Mouse (Mus musculus): ENCODE measurements around the gene Ttc5.
"Not testable (repeated sequence)": the region's sequence is repeated elsewhere in the genome, so short reads cannot be mapped to it uniquely, and the experiment has no call there.

The Ttc5 gene

DNA sequence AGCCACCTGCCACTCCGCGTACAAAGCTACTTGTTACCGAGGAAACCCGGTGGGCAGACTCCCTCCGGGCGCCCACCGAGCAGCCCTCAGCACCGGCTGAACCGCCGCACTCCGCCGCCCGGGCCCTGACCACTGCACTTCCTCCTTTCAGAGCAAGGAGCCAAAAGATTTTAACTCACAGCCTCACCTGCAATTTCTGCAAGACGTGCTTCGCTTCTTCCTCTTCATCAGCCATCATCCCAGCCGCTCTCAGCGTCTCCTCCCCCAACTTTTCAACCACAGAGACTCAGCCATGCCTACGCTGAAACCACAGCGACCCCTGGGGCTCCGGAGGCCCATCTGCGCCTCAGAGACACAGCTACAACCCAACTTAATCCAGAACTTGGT is at the start of gene Ttc5:
Gene Ttc5 (minus strand): TSS at position 269 of the 387 bp plus-strand sequence.
- peak; percentile 95 for ATAC-seq (ENCODE audit: insufficient number of reproducible peaks, low FRiP score, low TSS enrichment)

DNA sequence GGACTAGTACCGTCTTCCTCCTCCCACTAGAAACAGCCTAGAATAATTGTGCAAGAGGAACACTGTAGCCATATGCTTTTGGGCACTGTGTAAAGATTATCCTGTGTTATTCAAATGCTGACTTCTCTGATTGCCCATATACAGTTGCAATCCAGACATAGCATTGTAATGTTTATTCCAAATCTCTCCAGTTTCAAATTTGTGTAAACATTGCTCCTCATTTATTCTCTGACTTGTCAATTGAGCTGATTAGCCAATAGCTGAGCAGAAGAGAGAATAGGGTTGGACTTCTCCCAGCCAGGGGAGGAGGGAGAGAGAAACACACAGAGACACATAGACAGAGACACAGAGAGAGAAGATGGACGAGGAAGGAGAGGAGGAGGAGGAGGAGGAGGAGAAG is 49.1 kb upstream of the Ttc5 start:
- 0 out of 2 replicates have a peak, but pooled peaks have one; percentile 13 for ATAC-seq (ENCODE audit: insufficient number of reproducible peaks, low FRiP score, low TSS enrichment)

DNA sequence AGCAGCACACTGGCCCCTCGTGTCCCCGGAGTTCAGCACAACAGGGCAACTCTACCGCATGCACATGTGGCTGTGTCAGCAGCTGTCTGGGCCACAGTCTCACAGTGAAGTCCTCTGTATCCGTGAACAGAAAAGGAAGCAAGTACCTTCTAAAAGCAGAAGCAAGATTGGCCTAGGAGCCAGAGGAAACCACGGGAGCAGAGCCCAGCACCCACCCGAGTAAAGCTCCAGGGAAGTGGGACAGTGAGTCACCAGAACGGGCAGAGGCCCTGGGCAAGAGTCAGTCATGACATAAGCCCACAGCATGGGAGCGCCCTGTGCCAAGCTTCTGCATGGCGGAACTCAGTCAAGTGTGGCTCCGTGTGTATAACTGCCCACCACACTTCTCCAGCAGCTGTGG is 48.6 kb upstream of the Ttc5 start:
- ATAC-seq (ENCODE audit: insufficient number of reproducible peaks, low FRiP score, low TSS enrichment) = peak; percentile 86

DNA sequence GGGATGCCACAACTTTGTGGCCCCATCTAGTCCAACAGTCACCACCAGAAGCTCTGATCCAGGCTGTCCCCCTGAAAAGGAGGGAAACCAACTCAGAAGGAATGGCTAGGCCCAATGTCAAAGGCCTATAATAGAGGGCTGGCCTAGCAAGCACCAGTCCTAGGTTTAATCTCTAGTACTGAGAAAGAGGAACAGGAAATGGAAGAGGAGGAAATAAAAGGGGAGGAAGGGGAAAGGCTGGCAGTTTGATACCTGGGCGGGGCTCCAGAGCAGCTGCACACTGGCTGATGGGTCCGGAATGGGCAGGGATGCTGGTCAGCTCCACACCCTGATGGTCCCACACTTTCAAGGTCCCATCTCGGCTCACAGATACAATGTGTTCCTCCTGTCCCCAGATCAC is 44.6 kb upstream of the Ttc5 start:
- no peak for ATAC-seq (ENCODE audit: insufficient number of reproducible peaks, low FRiP score, low TSS enrichment)

DNA sequence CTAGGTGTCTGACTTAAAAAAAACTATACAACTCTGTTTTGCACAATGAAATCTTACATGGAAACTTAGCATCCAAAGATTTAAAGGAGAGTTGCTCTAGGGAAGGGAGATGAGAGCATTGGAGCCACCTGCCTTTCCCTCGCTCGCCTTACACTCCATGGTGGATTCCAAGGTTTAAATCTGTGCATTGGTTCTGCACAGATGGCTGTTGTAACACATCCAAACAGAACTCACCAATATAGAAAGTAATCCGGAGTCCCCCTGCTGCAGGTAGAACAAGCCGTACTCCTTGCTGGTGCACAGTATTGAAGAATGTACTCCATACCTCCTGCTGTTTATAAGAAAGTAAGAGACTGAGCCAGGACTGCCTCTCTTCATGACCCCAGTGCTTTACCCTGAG is 41.3 kb upstream of the Ttc5 start:
- ATAC-seq (ENCODE audit: insufficient number of reproducible peaks, low FRiP score, low TSS enrichment) = no peak

DNA sequence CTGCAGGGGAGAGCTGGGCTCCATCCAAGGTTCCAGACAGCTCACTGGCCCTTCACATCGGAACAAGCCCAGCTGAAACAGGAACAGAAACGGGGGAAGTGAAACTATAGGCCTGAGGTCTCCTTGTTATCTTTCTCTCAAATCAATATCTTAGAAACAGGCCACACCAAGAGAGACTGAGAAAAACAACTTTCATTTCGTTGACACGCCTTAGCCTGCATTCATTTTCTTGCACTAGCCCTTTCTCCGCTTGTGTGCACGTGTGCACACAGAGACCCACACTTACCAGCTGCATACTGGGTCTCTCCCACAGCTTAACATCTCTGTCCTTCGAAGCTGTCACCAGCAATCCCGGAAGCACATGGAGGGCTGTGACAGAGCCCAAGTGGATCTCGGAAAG is 38.9 kb upstream of the Ttc5 start:
- no peak for ATAC-seq (ENCODE audit: insufficient number of reproducible peaks, low FRiP score, low TSS enrichment)

DNA sequence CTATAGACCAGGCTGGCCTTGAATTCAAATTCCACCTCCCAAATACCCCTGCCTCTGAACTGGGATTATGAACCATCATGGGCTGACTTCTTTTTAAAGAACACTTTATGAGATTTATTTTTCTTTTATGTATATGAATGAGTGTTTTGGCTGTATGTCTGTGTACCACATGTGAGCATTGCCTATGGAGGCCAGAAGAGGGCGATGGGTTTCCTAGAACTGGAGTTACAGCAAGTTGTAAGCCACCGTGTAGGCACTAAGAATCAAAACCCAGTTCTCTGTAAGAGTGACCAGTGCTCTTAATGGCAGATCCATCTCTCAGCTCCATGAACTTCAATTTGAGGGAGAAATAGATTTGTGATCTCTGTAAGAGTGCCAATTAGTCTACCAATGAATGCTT is 37.9 kb upstream of the Ttc5 start:
- ATAC-seq (ENCODE audit: insufficient number of reproducible peaks, low FRiP score, low TSS enrichment) = no peak

DNA sequence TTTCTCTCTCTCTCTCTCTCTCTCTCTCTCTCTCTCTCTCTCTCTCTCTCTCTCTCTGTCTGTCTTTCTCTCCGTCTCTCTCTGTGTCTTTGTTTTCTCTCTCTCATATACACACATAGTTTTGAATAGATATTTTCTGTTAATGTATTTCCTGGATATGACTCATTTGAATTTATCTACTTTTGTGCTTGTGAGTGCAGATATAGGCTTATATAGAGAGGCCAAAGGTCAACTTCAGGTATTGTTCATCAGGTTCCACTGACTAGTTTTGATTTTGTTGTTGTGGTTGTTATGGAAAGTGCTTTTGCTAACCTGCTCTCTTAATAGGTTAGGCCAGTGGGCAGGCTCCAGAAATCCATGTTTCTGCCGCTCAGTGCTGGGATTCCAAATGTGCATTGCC is 27.7 kb upstream of the Ttc5 start:
- ATAC-seq (ENCODE audit: insufficient number of reproducible peaks, low FRiP score, low TSS enrichment) = no peak

DNA sequence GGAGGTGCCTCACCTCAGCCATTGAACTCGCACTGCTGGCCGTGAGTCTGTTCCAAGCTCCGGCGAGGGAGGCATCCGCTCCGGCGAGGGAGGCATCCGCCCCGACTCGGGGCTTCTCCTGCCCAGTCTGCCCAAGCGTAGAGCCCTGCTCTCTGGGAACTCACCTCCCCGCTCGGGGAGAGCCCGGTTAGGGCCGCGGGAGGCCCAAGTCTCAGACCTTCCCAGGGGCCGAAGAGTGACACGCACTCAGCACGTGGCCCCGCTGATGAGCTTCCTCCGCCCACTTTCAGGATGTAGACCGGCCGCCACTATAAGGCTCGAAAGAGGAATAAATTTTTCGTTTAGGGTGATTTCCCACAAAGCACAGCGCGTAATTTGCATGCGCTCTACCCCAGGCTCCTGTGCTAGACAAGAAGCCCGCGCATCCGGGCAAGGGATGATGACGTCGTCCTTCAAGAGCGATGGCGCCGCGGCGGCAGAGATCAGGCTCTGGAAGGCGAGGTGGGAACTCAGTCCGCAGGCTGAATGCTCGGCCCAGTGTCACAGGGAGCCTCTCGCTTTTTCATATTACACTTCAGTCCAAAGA is 22.3 kb upstream of the Ttc5 start, which contains the start of the genes Ccnb1ip1 and Parp2:
Gene Ccnb1ip1 (minus strand): TSS at position 246 of the 586 bp plus-strand sequence.
Gene Parp2 (plus strand): TSS at position 355 of the 586 bp plus-strand sequence.
- ATAC-seq (ENCODE audit: insufficient number of reproducible peaks, low FRiP score, low TSS enrichment) = peak; percentile 99

DNA sequence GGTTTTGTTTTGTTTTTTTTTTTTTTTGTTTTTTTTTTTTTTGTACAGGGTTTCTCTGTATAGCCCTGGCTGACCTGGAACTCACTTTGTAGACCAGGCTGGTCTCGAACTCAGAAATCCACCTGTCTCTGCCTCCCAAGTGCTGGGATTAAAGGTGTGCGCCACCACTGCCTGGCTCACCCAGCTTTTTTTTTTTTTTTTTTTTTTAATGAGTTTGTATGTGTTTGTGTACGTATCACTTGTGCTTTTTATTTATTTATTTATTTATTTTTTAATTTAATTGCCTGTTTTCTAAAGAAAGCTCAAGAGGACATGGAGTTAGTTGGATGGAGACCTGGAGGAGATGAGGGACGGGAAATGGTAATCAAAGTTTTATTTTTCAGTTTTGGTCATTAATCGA is 21.1 kb upstream of the Ttc5 start:
- ATAC-seq (ENCODE audit: insufficient number of reproducible peaks, low FRiP score, low TSS enrichment) = not testable (repeated sequence)

DNA sequence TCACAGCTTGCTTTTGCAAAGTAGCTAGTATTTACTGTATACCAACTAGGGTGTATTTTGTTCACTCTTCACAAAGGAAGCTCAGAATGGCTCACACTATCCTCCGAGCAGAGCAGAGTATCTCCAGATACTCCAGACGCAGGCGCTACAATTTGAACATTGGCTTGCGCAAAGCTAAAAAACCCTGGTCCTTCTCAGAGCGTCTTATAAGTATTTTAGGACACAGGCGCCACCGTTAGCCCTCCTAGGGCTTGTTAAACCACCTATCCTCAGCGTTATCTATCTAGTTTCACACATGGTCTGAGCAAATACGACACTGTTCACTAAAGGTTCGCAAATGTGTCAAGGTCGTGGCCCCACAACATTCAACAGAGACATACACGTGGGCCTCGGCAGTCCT is 19.4 kb upstream of the Ttc5 start:
- ATAC-seq (ENCODE audit: insufficient number of reproducible peaks, low FRiP score, low TSS enrichment) = no peak

DNA sequence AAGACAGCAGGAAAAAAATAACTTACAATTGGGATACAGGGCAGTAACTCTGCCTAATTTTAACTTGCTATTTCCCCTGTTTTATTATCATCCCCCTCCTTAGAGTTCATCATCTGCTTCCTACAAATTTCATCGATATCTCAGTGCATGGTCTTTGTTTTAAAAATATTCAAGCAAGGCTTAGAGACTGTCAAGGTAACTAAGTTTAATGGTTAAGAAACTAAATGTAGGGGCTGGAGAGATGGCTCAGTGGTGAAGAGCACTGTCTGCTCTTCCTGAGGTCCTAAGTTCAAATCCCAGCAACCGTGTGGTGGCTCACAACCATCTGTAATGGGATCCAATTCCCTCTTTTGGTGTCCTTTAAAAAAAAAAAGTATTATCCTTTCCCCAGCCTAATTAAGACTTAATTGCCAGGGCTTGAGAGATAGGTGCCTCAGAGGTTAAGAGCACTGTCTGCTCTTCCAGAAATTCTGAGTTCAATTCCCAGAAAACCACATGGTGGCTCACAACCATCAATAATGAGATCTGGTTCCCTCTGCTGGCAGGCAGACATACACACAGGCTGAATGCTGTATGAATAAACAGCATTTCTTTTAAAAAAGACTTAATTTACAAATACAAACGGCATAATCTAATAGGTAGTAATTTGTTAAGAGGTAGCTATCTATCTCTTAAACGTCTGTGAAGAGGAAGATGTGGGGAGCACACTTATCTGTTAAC is 17.7 kb upstream of the Ttc5 start:
- ATAC-seq (ENCODE audit: insufficient number of reproducible peaks, low FRiP score, low TSS enrichment) = no peak

DNA sequence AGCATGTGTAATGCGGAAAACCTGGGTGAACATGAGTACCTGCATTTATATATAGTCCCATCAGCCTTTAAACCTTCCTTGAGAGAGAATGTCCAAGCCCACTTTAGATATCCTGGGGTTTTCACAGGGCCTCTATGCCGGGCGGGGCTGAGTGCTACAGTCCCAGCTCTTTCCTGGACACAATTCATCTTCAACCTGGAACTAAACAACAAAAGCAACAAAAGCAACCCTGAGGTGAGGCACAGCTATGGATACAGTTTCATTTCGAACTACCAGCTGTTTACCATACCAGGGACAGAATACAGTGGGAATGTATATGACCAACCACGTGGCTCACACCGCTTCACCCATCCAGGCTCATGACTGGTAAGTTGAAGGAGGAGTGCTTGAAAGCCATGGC is 17.1 kb upstream of the Ttc5 start:
- ATAC-seq (ENCODE audit: insufficient number of reproducible peaks, low FRiP score, low TSS enrichment) = no peak

DNA sequence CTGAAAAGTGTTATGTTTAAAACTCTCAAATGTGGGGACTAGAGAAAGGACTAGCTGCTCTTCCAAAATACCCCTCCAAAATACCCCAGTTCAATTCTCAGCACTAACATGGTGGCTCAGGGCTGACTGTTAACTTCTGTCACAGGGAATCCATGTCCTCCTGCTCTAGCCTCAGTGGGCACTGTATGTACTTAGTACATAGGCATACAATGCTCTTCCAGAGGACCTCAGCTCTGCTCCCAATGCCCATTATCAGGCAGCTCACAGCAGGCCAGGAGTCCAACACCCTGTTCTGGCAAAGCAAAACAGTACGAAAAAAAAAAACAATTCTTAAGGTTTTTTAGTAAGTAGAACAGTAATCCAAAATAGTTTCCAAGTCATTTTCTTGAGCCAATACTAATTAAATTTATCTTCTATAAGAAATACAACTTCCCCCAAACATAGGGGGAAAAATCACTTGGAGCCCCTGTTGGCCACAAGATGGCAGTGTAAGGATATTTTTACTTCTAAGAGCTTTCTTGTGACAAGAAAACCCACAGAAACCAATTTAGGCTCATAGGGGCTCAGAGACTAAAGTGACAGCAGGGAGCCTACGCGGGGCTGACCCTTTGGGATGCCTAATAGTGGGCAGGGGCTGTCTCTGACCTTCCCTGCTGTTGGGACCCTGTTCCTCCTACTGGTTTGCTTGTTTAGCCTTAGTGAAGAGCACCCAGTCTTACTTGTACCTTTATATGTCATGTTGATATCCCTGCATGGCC is 14.4 kb upstream of the Ttc5 start:
- ATAC-seq (ENCODE audit: insufficient number of reproducible peaks, low FRiP score, low TSS enrichment) = no peak

DNA sequence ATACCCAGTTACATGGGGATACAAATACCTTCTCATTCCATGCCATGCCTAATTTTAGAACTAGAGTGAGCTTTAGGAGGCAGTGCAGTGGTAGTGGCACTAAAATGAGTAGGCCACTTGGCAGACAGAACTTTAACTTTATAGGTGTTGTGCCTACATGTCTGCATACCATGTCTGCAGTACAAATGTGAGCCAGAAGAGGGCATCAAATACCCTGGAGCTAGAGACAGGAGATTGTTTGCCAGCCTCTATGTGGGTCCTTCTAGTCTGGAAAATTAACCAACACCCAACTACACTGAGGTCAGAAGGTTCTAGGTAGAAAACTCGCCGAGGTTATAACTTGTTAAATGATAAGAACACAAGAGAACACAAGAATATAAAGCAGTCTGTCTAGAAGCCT is 13.2 kb upstream of the Ttc5 start:
- no peak for ATAC-seq (ENCODE audit: insufficient number of reproducible peaks, low FRiP score, low TSS enrichment)

DNA sequence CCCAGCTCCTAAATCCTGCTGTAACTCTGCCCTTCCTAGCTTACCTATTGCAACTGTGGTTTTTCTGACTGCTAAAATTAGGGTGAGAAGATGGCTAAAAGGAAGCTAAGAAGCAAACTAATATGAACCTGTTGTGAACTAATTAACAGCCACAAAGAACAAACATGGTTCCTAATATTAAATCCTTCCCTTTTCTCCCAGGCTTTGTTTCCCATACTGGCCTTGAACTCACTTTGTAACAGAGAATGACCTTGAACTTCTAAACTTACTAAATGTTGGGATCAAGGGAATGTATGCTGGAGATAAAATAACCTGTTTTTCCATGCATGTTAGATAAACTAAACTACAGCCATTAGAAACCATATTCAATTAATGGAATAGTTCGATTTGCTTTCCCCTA is 11.1 kb upstream of the Ttc5 start:
- ATAC-seq (ENCODE audit: insufficient number of reproducible peaks, low FRiP score, low TSS enrichment) = no peak

DNA sequence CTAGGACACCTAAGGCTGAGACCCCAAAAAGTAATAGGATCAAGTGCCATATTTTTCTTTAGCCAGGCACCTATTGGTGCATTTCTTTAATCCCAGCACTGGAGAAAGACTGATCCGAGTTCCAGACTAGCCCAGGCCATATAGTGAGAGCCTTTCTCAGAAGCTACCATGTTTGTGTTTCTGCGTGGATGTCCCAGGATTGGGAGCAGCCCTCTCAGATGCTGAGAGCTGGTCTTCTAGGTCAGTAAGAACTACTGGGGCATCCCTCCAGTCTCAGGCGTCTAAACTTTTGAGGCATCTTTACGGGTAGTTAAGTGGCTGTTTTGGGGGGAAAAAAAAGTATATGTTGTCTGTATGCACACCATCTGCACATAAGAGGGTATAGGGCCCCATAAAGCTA is 10.6 kb upstream of the Ttc5 start:
- ATAC-seq (ENCODE audit: insufficient number of reproducible peaks, low FRiP score, low TSS enrichment) = no peak

DNA sequence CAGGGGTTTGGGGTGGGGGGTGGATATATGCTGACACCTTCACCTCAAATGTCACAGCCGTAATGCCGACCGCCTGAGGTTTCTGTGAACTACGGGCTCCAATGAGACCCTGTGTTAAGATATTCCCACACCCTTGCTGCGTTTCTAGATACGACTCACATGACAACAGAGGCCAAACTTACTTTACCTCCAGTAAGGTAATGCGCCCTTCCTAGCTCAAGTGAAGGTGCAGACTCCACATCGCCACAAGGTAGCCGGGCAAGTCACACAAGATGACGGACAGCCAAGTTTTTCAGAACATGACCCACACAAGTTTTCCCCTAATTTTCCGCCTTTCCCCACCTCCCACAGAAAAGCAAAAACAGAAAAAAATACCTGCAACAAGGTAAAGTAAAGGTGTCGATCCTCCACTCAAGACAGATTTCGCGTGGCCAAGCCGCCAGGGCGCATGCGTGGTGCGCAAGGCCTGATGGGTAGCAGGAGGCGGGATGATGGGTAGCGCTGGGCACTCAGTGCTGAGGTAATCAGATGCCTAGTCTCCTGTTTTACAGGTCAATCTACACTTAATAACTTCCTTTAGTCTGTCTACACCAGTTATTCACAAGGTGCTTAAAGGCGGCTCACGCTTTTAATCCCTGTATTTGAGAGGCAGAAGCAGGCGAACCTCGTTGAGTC is 10.1 kb upstream of the Ttc5 start:
- no peak for ATAC-seq (ENCODE audit: insufficient number of reproducible peaks, low FRiP score, low TSS enrichment)

DNA sequence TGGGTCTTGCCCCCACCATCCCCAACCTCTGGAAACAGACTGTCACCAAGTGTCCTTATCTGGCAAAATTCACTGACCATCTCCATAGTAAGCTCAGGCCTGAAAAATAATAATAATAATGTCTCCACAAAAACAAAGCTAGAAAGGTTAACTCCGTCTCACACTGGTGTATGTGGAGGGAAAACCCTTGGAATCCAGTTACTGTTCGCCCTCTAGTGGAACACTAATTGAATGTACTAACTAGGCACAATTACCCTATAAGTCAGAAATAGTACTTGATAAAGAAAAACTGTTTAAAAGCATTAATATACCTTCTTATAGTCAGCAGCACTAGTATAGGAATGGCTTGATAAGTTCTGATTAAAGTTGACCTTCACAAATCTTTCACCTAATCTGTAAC is 2.8 kb upstream of the Ttc5 start:
- ATAC-seq (ENCODE audit: insufficient number of reproducible peaks, low FRiP score, low TSS enrichment) = no peak

DNA sequence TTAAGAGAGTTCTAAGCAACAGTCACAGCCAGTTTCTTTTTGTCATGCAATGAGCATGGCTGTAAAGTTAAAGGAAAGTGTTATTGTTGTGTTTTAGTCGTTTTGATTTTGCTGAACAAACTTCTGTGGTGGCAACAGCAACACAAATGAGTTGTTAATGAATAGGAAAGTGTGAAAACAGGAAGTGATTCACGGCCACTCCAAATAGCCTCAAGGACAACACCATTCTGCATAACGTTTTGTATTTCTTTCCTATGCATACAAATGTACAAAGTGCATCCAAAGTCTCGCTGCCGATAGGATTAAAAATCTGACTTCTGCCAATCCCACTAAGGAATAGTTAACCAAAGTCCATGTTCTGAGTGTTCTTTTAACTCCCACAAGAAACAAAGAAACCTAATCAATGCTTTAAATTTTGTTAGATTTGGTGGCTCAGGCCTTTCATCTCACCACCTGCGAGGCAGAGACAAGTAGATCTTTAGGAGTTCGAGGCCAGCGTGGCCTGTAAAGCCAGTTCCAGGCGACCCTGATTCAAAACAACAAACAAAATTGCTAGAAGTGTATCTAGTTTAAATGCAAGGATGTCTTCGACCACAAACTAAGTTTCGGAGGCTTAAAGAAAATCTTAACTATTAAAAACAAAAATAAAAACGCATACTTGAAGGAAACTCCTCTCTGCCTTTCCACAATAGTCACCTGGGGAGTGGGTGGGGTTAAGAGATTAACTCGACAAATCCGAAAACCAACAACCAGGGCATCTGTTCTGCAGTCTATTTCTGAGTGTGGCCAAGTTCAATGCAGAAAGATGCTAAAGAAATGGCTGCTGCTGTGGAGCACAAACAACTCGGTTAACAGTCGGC is 698 bp downstream of the Ttc5 start:
- no peak for ATAC-seq (ENCODE audit: insufficient number of reproducible peaks, low FRiP score, low TSS enrichment)

Measured in cerebellum, adult (tissue).